In the genomic region with DNA sequence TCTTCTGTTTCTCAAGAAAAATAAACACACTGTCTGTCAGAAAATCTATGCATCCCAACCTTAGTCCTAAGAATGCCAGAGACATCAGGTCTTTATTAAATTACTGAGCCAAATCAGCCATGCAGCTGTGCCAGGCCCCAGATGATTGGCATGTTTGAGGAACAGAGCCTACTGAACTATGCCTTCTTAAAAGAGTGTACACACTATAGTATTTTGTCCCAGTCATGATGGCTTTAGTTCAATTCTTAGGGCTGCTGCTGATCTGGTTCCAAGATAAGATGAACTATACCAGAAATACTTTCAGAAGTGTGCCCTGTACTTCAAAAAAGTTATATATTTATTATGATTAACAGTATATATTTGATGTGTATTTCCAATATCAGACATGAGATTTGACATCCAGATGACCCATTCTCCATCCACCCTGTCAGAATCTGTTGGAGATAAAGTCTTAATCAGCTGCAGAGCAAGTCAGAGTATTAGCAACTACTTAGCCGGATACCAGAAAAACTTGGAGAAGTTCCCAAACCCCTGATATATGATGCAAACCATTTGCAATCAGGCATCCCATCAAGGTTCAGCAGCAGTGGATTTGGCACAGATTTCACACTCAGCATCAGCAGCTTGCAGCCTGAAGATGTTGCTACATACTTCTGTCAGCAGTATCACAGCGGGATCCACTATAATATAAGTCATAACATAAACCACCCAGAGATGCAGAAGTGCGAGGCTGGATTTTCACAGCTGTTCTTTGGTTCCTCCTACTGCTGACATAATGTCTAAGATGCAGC, we compare ENCODE assay signal across 31 mouse cellular contexts.
DNase-seq lines count a peak whose midpoint lies in the region; ATAC-seq and TF ChIP-seq lines count a peak whose summit lies in the region.
"Had no signal": no experiment of that assay in that cellular context is flagged by ENCODE, and none has a peak within 500 bp of the region (broad histone marks: within the 10 kb centered on the region; RNA-seq: fewer than 3 reads in every experiment).

No protein-coding gene starts in this region.

- no peaks in the 10 kb centered on the region for H3K9me3 ChIP-seq in lung, embryonic 14.5 days (ENCODE audit: low read depth, low read length)
- no peaks in the 10 kb centered on the region for H3K9me3 ChIP-seq in forebrain, embryonic 12.5 days
- H3K9me3 ChIP-seq: embryonic facial prominence, embryonic 12.5 days; forebrain, embryonic 10.5 days; heart, embryonic 13.5 days; hindbrain, embryonic 10.5 days; hindbrain, embryonic 15.5 days; intestine, embryonic 15.5 days; midbrain, embryonic 13.5 days; neural tube, embryonic 15.5 days had no signal

- no peak overlapping the region for H3K4me2 ChIP-seq in lung, embryonic 14.5 days
- no peak overlapping the region for H3K4me2 ChIP-seq in forebrain, embryonic 12.5 days
- H3K4me2 ChIP-seq: embryonic facial prominence, embryonic 12.5 days; heart, embryonic 13.5 days; hindbrain, embryonic 15.5 days; intestine, embryonic 15.5 days; midbrain, embryonic 13.5 days; neural tube, embryonic 15.5 days had no signal

- H3K27ac ChIP-seq in lung, embryonic 14.5 days (ENCODE audit: low read depth): no peak overlapping the region
- no peak overlapping the region for H3K27ac ChIP-seq in forebrain, embryonic 12.5 days
- H3K27ac ChIP-seq: embryonic facial prominence, embryonic 12.5 days; forebrain, embryonic 10.5 days; heart, embryonic 13.5 days; hindbrain, embryonic 10.5 days; hindbrain, embryonic 15.5 days; intestine, embryonic 15.5 days; liver, embryonic 14.5 days; midbrain, embryonic 13.5 days; neural tube, embryonic 15.5 days had no signal

- no peak for TF ChIP-seq CTCF in lung, embryonic 14.5 days (IDR thresholded peaks at IDR 0.05; ENCODE audit: low read depth)

- no peaks in the 10 kb centered on the region for H3K36me3 ChIP-seq in lung, embryonic 14.5 days (ENCODE audit: insufficient read depth)
- H3K36me3 ChIP-seq in splenic B cell, adult 2 months (ENCODE audit: control insufficient read depth, insufficient read depth, low read length, poor library complexity, severe bottlenecking): no peaks in the 10 kb centered on the region
- H3K36me3 ChIP-seq in forebrain, embryonic 12.5 days (replicated peaks): no peaks in the 10 kb centered on the region
- H3K36me3 ChIP-seq: embryonic facial prominence, embryonic 12.5 days; forebrain, embryonic 10.5 days; heart, embryonic 13.5 days; hindbrain, embryonic 10.5 days; hindbrain, embryonic 15.5 days; intestine, embryonic 15.5 days; midbrain, embryonic 13.5 days; neural tube, embryonic 15.5 days had no signal

- WGBS in lung, embryonic 14.5 days: 50% methylated on average over 3 of the region's 3 CpGs
- WGBS in forebrain, embryonic 12.5 days: 87% methylated on average over 3 of the region's 3 CpGs

- H3K4me3 ChIP-seq in lung, embryonic 14.5 days (ENCODE audit: low read depth, low read length): no peak overlapping the region
- H3K4me3 ChIP-seq in forebrain, embryonic 12.5 days (replicated peaks): no peak overlapping the region
- H3K4me3 ChIP-seq: embryonic facial prominence, embryonic 12.5 days; forebrain, embryonic 10.5 days; heart, embryonic 13.5 days; hindbrain, embryonic 10.5 days; hindbrain, embryonic 15.5 days; intestine, embryonic 15.5 days; midbrain, embryonic 13.5 days; neural tube, embryonic 15.5 days had no signal

- peak; percentile 85 for DNase-seq in lung, embryonic 14.5 days
- no peak for DNase-seq in lung, postnatal 4 days
- DNase-seq in right cerebral cortex, adult 18-20 months: peak; percentile 0
- no peak for DNase-seq in right cerebral cortex, postnatal 4 days
- peak; percentile 3 for DNase-seq in brain, adult 2 months (ENCODE audit: low read depth, low spot score)
- peak; percentile 13 for DNase-seq in splenic B cell, adult 2 months (ENCODE audit: low read depth, low spot score)
- DNase-seq: adrenal gland, postnatal 10 days; cerebellum, adult 11-12 months; cerebellum, postnatal 10 days; forebrain, postnatal 0 days; heart, postnatal 10 days; kidney, postnatal 14 days; layer of hippocampus, adult 9-11 months; liver; lung, postnatal 10 days; retina, postnatal 1 day; right cerebral cortex, postnatal 25 days; spleen, adult 18-20 months; thymus, postnatal 4 days had no signal

- H3K4me1 ChIP-seq in lung, embryonic 14.5 days (ENCODE audit: insufficient read depth): no peaks in the 10 kb centered on the region
- H3K4me1 ChIP-seq in forebrain, embryonic 12.5 days: no peaks in the 10 kb centered on the region
- H3K4me1 ChIP-seq: embryonic facial prominence, embryonic 12.5 days; forebrain, embryonic 10.5 days; heart, embryonic 13.5 days; hindbrain, embryonic 10.5 days; hindbrain, embryonic 15.5 days; intestine, embryonic 15.5 days; midbrain, embryonic 13.5 days; neural tube, embryonic 15.5 days had no signal

- H3K27me3 ChIP-seq in lung, embryonic 14.5 days (ENCODE audit: insufficient read depth, low read length): no peaks in the 10 kb centered on the region
- H3K27me3 ChIP-seq in splenic B cell, adult 2 months (ENCODE audit: control insufficient read depth, insufficient read depth, low read length, poor library complexity, severe bottlenecking): no peaks in the 10 kb centered on the region
- no peaks in the 10 kb centered on the region for H3K27me3 ChIP-seq in forebrain, embryonic 12.5 days
- H3K27me3 ChIP-seq: CH12.LX; embryonic facial prominence, embryonic 12.5 days; heart, embryonic 13.5 days; hindbrain, embryonic 15.5 days; intestine, embryonic 15.5 days; midbrain, embryonic 13.5 days; neural tube, embryonic 15.5 days had no signal

- no peak overlapping the region for H3K9ac ChIP-seq in lung, embryonic 14.5 days
- H3K9ac ChIP-seq in forebrain, embryonic 12.5 days: no peak overlapping the region
- H3K9ac ChIP-seq: embryonic facial prominence, embryonic 12.5 days; forebrain, postnatal 0 days; heart, embryonic 13.5 days; hindbrain, embryonic 15.5 days; intestine, embryonic 15.5 days; liver, embryonic 14.5 days; midbrain, embryonic 13.5 days; neural tube, embryonic 15.5 days had no signal

- peak; percentile 97 for ATAC-seq in lung, embryonic 14.5 days (ENCODE audit: insufficient read depth)
- no peak for ATAC-seq in forebrain, embryonic 12.5 days (ENCODE audit: low FRiP score)
- ATAC-seq: forebrain, postnatal 0 days; intestine, embryonic 15.5 days; midbrain, embryonic 13.5 days; Patski had no signal

Comparison
In these comparisons a context has a peak if more than half of its experiments do, and no peak if none do; other contexts are left out.
1. DNase-seq: peak in lung, embryonic 14.5 days (single experiment), right cerebral cortex, adult 18-20 months (single experiment), brain, adult 2 months (single experiment) and splenic B cell, adult 2 months (single experiment); none in lung, postnatal 4 days (0 of 2) and right cerebral cortex, postnatal 4 days (single experiment).